Mouse (Mus musculus): ENCODE measurements at regions not wholly inside any gene's neighbourhood (a gene's known extent, or its start where the extent isn't known, plus 50 kb on each side); places are given as distances from the start of the nearest gene placed in this dataset.

DNA sequence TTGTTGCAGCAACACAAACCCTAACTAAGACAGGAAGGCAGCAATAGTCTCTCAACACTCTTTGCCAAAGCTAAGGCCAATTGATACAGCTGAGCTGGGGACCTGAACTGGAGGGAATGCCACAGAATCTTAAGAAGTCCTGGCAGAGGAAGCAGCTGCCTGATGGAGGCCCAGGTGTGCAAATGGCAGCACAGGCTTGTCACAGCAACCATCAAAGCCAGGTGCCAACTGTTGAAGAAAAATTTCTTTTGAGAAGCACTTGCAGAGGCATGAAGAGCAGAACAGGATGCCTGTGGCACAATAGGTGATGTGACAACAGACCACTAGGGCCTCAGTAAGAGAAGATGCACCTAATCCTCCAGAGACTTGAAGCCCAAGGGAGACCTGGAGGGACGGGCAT lies 378.1 kb downstream of the Gsdmc2 start:
- TF ChIP-seq ZC3H11A (IDR thresholded peaks at IDR 0.05; ENCODE audit: borderline replicate concordance, low read depth, low read length) (no peak), CHD2 (IDR thresholded peaks at IDR 0.05; ENCODE audit: low read depth, low read length) (no peak), HCFC1 (IDR thresholded peaks at IDR 0.05; ENCODE audit: borderline replicate concordance, insufficient read depth, low read length) (no peak), MAFK (IDR thresholded peaks at IDR 0.05; ENCODE audit: insufficient read depth, low read depth, low read length) (no peak), ZNF384 (IDR thresholded peaks at IDR 0.05; ENCODE audit: low read depth, low read length) (no peak)

Data from ES-E14 (cell line).